Mouse (Mus musculus): ENCODE measurements at regions not wholly inside any gene's neighbourhood (a gene's known extent, or its start where the extent isn't known, plus 50 kb on each side); places are given as distances from the start of the nearest gene placed in this dataset.

DNA sequence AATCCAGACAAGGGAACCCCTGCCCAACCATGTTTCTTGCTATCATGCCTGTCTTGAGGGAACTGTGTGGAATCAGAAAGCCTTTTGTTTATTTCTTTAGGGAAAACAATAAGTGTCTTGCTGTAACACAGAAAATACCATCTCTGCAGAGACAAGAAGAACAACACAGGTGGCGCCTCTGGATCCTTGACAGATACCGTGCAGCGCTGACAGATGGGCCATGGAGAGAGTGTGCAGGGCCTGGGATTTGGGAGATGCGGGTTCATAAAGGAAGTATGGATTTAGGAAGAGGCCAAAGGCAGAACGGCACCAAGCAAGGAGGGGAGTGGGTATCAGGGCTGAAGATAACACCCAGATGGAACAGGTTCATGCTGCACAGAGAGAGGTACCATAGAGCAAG, 209.3 kb downstream of the Drd1 start:
- Histone ChIP-seq H3K4me2 (ENCODE audit: low read depth) (no peak overlapping the region), H3K27me3 (ENCODE audit: control insufficient read depth, insufficient read depth, low read length) (no peaks in the 10 kb centered on the region), H3K4me1 (ENCODE audit: control insufficient read depth, insufficient read depth, low read length) (no peaks in the 10 kb centered on the region), H3K4me3 (ENCODE audit: low read depth, low read length) (no peak overlapping the region), H3K9ac (ENCODE audit: low read length) (no peak overlapping the region), H3K9me3 (ENCODE audit: control insufficient read depth, low read length) (no peaks in the 10 kb centered on the region), H3K36me3 (ENCODE audit: control insufficient read depth, insufficient read depth, low read length) (no peaks in the 10 kb centered on the region), H3K27ac (ENCODE audit: low read depth, low read length) (no peak overlapping the region)
- WGBS: 93% methylated on average over 5 of the region's 5 CpGs
- DNase-seq (ENCODE audit: low spot score) (no peak), ATAC-seq (ENCODE audit: insufficient read depth, low FRiP score, low TSS enrichment) (no peak)

DNA sequence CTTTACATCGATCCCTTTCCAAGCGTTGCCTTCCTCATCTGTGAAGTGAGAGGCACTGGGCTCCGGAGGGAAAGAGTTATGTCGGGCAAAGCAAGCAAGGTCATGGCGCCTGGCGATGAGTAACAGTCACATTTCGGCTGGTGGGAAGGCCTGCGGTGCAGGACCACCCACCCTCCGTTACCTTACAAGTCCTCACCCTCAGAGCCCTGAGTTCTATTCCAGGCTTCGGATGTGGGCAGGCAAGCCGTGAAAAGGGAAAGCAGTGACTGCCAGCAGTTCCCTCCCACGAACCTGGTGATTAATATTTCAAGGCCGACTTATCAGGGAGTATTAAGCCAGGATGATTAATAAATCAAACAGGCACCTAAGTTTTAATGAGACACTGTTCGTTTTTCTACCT, 209.7 kb downstream of the Drd1 start:
- DNase-seq (ENCODE audit: low spot score) (no peak), ATAC-seq (ENCODE audit: insufficient read depth, low FRiP score, low TSS enrichment) (no peak)
- WGBS: 85% methylated on average over 14 of the region's 14 CpGs
- no peaks in the 10 kb centered on the region for H3K36me3 ChIP-seq (ENCODE audit: control insufficient read depth, insufficient read depth, low read length)
- H3K4me1 ChIP-seq (ENCODE audit: control insufficient read depth, insufficient read depth, low read length): no peaks in the 10 kb centered on the region
- no peak overlapping the region for H3K4me3 ChIP-seq (ENCODE audit: low read depth, low read length)
- H3K9ac ChIP-seq (ENCODE audit: low read length): no peak overlapping the region
- H3K4me2 ChIP-seq (ENCODE audit: low read depth): no peak overlapping the region
- H3K27ac ChIP-seq (ENCODE audit: low read depth, low read length): no peak overlapping the region
- no peaks in the 10 kb centered on the region for H3K9me3 ChIP-seq (ENCODE audit: control insufficient read depth, low read length)
- H3K27me3 ChIP-seq (ENCODE audit: control insufficient read depth, insufficient read depth, low read length): no peaks in the 10 kb centered on the region

DNA sequence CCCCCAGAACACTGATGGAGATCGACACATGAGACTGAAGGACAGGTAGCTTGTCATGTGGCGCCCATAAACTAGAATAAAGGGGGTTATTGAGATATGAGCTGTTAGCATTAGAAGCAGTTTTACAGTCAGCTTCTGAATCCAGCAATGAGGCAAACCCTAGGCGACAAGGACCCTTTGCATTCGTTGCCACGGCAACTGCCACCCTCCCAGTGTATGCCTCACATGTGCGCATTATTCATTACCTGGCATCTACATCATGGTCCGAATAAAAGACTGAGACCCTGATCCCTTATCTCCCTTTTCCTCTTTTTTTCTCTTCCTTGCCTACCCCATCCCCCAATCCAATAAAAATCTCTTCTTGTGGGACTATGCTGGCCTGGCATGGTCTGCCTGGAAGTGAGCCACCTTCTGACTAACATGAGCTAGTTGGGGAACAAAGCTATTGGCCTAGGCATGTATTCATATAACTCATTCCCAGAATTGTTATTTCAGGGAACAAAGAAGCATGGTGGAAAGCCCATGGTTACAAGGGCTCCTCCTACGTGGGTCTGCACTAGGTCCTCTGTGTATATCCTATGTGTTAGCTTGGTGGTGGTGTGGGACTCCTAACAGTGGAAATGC, 229.4 kb downstream of the Drd1 start:
- Histone ChIP-seq H3K9me3 (ENCODE audit: control insufficient read depth, low read length) (no peaks in the 10 kb centered on the region), H3K4me2 (ENCODE audit: low read depth) (no peak overlapping the region), H3K36me3 (ENCODE audit: control insufficient read depth, insufficient read depth, low read length) (no peaks in the 10 kb centered on the region), H3K27me3 (ENCODE audit: control insufficient read depth, insufficient read depth, low read length) (no peaks in the 10 kb centered on the region), H3K4me3 (ENCODE audit: low read depth, low read length) (no peak overlapping the region), H3K27ac (ENCODE audit: low read depth, low read length) (no peak overlapping the region), H3K9ac (ENCODE audit: low read length) (no peak overlapping the region), H3K4me1 (ENCODE audit: control insufficient read depth, insufficient read depth, low read length) (no peaks in the 10 kb centered on the region)
- WGBS: 71% methylated on average over 8 of the region's 8 CpGs
- ATAC-seq (ENCODE audit: insufficient read depth, low FRiP score, low TSS enrichment) (no peak), DNase-seq (ENCODE audit: low spot score) (peak; percentile 17)

DNA sequence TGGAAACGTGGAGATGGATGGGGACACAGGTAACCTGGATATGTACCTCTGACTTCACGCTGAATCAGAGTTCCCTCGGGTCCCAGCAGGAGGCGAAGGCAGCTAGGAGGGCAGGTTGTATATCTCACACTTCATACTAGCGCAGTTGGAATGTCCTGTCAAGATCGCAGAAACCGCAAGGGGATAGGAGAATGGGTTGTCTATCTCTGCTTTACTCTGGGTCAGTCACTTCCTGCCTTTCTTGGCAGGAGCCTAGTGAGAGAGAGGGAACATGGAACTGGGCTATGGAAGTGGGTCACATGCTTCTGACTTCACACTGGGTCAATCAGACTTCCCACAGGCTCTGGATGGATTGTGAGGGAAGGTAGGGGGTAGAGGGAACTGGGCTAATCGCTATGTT, 233.4 kb downstream of the Drd1 start:
- Histone ChIP-seq H3K27ac (ENCODE audit: low read depth, low read length) (no peak overlapping the region), H3K9me3 (ENCODE audit: control insufficient read depth, low read length) (no peaks in the 10 kb centered on the region), H3K4me1 (ENCODE audit: control insufficient read depth, insufficient read depth, low read length) (no peaks in the 10 kb centered on the region), H3K4me3 (ENCODE audit: low read depth, low read length) (no peak overlapping the region), H3K27me3 (ENCODE audit: control insufficient read depth, insufficient read depth, low read length) (no peaks in the 10 kb centered on the region), H3K9ac (ENCODE audit: low read length) (no peak overlapping the region), H3K4me2 (ENCODE audit: low read depth) (no peak overlapping the region), H3K36me3 (ENCODE audit: control insufficient read depth, insufficient read depth, low read length) (no peaks in the 10 kb centered on the region)
- no peak for DNase-seq (ENCODE audit: low spot score)
- 87% methylated on average over 8 of the region's 8 CpGs for WGBS
- no peak for ATAC-seq (ENCODE audit: insufficient read depth, low FRiP score, low TSS enrichment)

DNA sequence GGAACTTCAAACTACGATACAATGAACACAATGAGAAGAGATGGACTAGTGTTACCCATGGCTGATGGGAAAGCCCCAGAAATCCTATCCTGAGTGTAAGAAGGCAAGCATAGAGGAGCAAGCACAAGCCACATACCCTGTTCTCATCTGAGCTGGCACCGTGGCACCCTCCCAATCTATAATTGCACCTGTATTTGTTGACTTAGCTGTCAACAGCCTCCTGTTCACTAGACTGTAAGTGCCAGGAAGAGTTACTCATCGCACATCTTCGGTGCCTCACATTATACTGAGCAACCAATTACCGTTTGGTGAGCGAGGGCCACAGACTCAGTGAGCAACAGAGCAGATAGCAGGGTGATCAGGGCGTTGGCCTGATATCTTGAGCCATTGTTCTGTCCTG, 239.9 kb downstream of the Drd1 start:
- 91% methylated on average over 7 of the region's 7 CpGs for WGBS
- H3K27me3 ChIP-seq (ENCODE audit: control insufficient read depth, insufficient read depth, low read length): no peaks in the 10 kb centered on the region
- ATAC-seq (ENCODE audit: insufficient read depth, low FRiP score, low TSS enrichment): no peak
- H3K4me3 ChIP-seq (ENCODE audit: low read depth, low read length): no peak overlapping the region
- no peak overlapping the region for H3K9ac ChIP-seq (ENCODE audit: low read length)
- no peaks in the 10 kb centered on the region for H3K4me1 ChIP-seq (ENCODE audit: control insufficient read depth, insufficient read depth, low read length)
- H3K27ac ChIP-seq (ENCODE audit: low read depth, low read length): no peak overlapping the region
- H3K36me3 ChIP-seq (ENCODE audit: control insufficient read depth, insufficient read depth, low read length): no peaks in the 10 kb centered on the region
- no peak for DNase-seq (ENCODE audit: low spot score)
- no peaks in the 10 kb centered on the region for H3K9me3 ChIP-seq (ENCODE audit: control insufficient read depth, low read length)
- no peak overlapping the region for H3K4me2 ChIP-seq (ENCODE audit: low read depth)

DNA sequence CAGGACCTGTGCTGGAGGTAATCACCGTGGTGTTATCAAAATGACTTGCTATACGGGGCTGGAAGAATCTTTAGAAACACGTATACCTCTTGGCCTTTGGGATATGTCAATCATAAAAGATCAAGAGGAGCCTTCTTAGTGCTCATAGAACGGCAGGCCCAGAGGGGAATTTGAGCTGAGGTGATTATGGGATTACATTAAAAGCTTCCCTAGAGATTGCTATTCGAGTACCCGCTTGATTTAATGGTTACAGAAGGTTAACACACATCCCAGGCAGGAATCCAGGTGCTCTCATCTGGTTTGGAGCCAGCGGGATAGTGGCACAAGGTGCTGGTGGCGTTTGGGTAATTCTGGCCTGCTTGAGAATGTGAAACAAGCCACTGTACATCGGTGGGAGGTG, 241.4 kb downstream of the Drd1 start:
- no peak for DNase-seq (ENCODE audit: low spot score)
- Histone ChIP-seq H3K9ac (ENCODE audit: low read length) (no peak overlapping the region), H3K4me1 (ENCODE audit: control insufficient read depth, insufficient read depth, low read length) (no peaks in the 10 kb centered on the region), H3K4me3 (ENCODE audit: low read depth, low read length) (no peak overlapping the region), H3K27me3 (ENCODE audit: control insufficient read depth, insufficient read depth, low read length) (no peaks in the 10 kb centered on the region), H3K9me3 (ENCODE audit: control insufficient read depth, low read length) (no peaks in the 10 kb centered on the region), H3K4me2 (ENCODE audit: low read depth) (no peak overlapping the region), H3K27ac (ENCODE audit: low read depth, low read length) (no peak overlapping the region), H3K36me3 (ENCODE audit: control insufficient read depth, insufficient read depth, low read length) (no peaks in the 10 kb centered on the region)
- ATAC-seq (ENCODE audit: insufficient read depth, low FRiP score, low TSS enrichment): no peak
- 81% methylated on average over 9 of the region's 9 CpGs for WGBS

DNA sequence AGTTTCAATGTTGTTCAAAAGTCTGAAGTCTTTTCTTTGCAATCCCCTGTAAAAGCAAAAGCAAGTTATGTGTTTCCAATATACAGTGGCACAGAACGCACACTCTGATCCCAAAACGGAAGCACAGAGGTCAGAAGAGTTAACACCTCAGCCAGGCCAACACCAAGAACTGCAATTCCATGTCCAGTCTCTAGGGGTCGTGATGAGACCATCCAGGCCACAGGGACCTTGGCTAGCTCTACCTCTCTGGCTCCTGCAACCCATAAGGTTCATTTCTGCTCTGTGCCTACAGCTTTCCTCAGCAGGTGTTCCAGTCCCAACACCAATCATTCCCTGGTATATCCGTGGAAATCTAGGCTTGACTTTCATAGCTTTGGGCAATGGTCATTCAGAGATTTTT, 243.6 kb downstream of the Drd1 start:
- H3K4me1 ChIP-seq (ENCODE audit: control insufficient read depth, insufficient read depth, low read length): no peaks in the 10 kb centered on the region
- H3K4me2 ChIP-seq (ENCODE audit: low read depth): no peak overlapping the region
- no peaks in the 10 kb centered on the region for H3K36me3 ChIP-seq (ENCODE audit: control insufficient read depth, insufficient read depth, low read length)
- H3K9ac ChIP-seq (ENCODE audit: low read length): no peak overlapping the region
- ATAC-seq (ENCODE audit: insufficient read depth, low FRiP score, low TSS enrichment) (no peak), DNase-seq (ENCODE audit: low spot score) (peak; percentile 44)
- H3K27me3 ChIP-seq (ENCODE audit: control insufficient read depth, insufficient read depth, low read length): no peaks in the 10 kb centered on the region
- no peak overlapping the region for H3K4me3 ChIP-seq (ENCODE audit: low read depth, low read length)
- H3K9me3 ChIP-seq (ENCODE audit: control insufficient read depth, low read length): no peaks in the 10 kb centered on the region
- H3K27ac ChIP-seq (ENCODE audit: low read depth, low read length): no peak overlapping the region
- 31% methylated on average over 4 of the region's 4 CpGs for WGBS

DNA sequence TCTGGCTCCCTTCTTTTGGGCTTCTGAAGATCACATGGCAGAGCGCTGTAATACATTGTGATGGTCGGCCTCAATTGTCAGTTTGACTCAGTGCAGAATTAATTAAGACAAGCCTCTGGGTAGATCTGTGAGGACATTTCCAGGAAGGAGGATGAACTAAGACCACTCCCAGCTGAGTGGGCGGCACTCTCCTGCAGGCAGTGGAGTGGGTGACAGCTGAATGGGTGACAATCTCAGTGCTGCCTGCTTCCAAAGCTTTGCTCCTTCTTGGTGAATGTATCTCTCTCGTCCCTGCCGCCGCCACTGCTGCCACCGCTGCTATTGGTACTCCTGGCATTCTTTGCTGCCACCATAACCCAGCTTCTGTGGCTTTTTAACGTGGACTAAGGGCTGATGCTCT, 244.4 kb downstream of the Drd1 start:
- H3K4me1 ChIP-seq (ENCODE audit: control insufficient read depth, insufficient read depth, low read length): no peaks in the 10 kb centered on the region
- DNase-seq (ENCODE audit: low spot score) (no peak), ATAC-seq (ENCODE audit: insufficient read depth, low FRiP score, low TSS enrichment) (no peak)
- no peak overlapping the region for H3K9ac ChIP-seq (ENCODE audit: low read length)
- no peaks in the 10 kb centered on the region for H3K9me3 ChIP-seq (ENCODE audit: control insufficient read depth, low read length)
- no peaks in the 10 kb centered on the region for H3K36me3 ChIP-seq (ENCODE audit: control insufficient read depth, insufficient read depth, low read length)
- no peaks in the 10 kb centered on the region for H3K27me3 ChIP-seq (ENCODE audit: control insufficient read depth, insufficient read depth, low read length)
- 81% methylated on average over 8 of the region's 8 CpGs for WGBS
- H3K4me3 ChIP-seq (ENCODE audit: low read depth, low read length): no peak overlapping the region
- no peak overlapping the region for H3K27ac ChIP-seq (ENCODE audit: low read depth, low read length)
- no peak overlapping the region for H3K4me2 ChIP-seq (ENCODE audit: low read depth)

DNA sequence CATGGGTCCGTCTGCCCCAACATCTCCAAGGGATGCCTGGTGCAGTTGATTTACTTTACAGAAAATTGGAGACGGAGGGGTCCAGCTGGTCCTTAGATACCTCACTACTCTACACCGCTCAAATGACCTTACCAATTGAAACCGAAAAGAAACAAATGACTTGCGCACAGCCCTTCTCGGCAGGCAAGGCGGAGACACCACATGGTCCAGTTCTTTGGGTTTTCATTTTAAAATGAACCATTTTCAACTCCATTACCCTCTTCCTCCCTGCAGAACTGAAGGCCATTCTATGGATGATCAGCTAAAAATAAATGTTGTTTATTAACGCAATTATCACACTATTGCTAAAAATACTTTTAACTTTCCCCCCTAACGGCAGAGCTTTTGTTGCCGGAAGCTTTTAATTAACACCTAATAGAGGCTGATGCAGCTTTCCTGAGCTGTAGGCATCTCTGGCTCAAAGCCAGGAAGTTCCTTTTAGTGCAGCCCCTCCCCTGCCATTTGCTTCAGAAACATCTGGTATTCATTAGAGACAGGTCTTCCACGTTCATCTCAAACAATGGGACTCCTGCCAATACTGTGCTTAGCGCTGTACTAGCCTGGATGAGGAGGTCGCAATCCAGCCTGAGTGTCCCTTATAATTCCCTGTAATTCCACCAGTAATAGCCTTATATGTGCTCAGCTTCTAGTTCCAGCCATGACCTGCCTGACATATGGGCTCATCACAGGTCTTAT, 247.5 kb downstream of the Drd1 start:
- ATAC-seq (ENCODE audit: insufficient read depth, low FRiP score, low TSS enrichment) (no peak), DNase-seq (ENCODE audit: low spot score) (peak; percentile 47)
- no peak overlapping the region for H3K4me2 ChIP-seq (ENCODE audit: low read depth)
- H3K27me3 ChIP-seq (ENCODE audit: control insufficient read depth, insufficient read depth, low read length): no peaks in the 10 kb centered on the region
- no peaks in the 10 kb centered on the region for H3K4me1 ChIP-seq (ENCODE audit: control insufficient read depth, insufficient read depth, low read length)
- H3K36me3 ChIP-seq (ENCODE audit: control insufficient read depth, insufficient read depth, low read length): no peaks in the 10 kb centered on the region
- no peak overlapping the region for H3K27ac ChIP-seq (ENCODE audit: low read depth, low read length)
- no peak overlapping the region for H3K4me3 ChIP-seq (ENCODE audit: low read depth, low read length)
- H3K9me3 ChIP-seq (ENCODE audit: control insufficient read depth, low read length): no peaks in the 10 kb centered on the region
- 45% methylated on average over 13 of the region's 13 CpGs for WGBS
- no peak overlapping the region for H3K9ac ChIP-seq (ENCODE audit: low read length)
